Mouse (Mus musculus) forebrain, embryonic 12.5 days (tissue): Measurements from ENCODE around the gene Fhl1. TPM values are rescaled to one million over a fixed set of nuclear protein-coding genes. Genes with fewer than 3 reads are reported as not detected.
A peak's percentile ranks its signal among the peaks of the same experiment; 100 is the strongest.

Experiments
- ATAC-seq: fragments of 200-750 bp; cut with Nextera tagmentation; 2 replicates; pipeline ENCODE4 v1.8.0; 2017; ENCODE audit warnings: moderate TSS enrichment; ENCODE audit not compliant: low FRiP score
- H3K27ac ChIP-seq: fragments of 300-500 bp; sonication (generic); 2 replicates; pipeline ENCODE4 v1.5.1; 2016; ENCODE audit warnings: mild to moderate bottlenecking
- H3K27me3 ChIP-seq: fragments of 300-500 bp; sonication (generic); 2 replicates; pipeline ENCODE4 v1.6.1; 2016; ENCODE audit warnings: mild to moderate bottlenecking
- H3K36me3 ChIP-seq: fragments of 300-500 bp; sonication (generic); replicated peaks from 2 replicates; pipeline ENCODE4 v1.6.1; 2016; ENCODE audit warnings: mild to moderate bottlenecking
- H3K4me1 ChIP-seq: fragments of 300-500 bp; sonication (generic); 2 replicates; pipeline ENCODE4 v1.6.1; 2016
- H3K4me2 ChIP-seq: fragments of 300-500 bp; sonication (generic); 2 replicates; pipeline ENCODE4 v1.6.1; 2016; ENCODE audit warnings: mild to moderate bottlenecking, moderate library complexity
- H3K4me3 ChIP-seq: fragments of 300-500 bp; sonication (generic); replicated peaks from 2 replicates; pipeline ENCODE4 v1.5.1; 2016; ENCODE audit warnings: mild to moderate bottlenecking
- H3K9ac ChIP-seq: fragments of 300-500 bp; sonication (generic); 2 replicates; pipeline ENCODE4 v1.6.1; 2016; ENCODE audit warnings: mild to moderate bottlenecking
- H3K9me3 ChIP-seq: fragments of 300-500 bp; sonication (generic); 2 replicates; pipeline ENCODE4 v1.6.1; 2016
- WGBS: fragments of 180-500 bp; shearing (Covaris S2); methylation state at CpG from one replicate; pipeline ENCODE4 v1.1.7; 2016; 5-methylcytosine and 5-hydroxymethylcytosine counted together
- polyA plus RNA-seq: library from polyadenylated mRNA; unstranded; fragments of >200 nt; fragmentation: Nextera tagmentation; extraction: Ambion mirVana; gene quantifications from 2 replicates; pipeline ENCODE4 v1.2.1, GENCODE M21; 2016

Gene Fhl1
- polyA plus RNA-seq, 1 experiment from 2014 or later: 104 TPM

GRCm38 (mm10) chrX:56722559-56722958 lies 9.0 kb upstream of the Fhl1 start:
- WGBS: 47% methylated on average over 8 of the region's 8 CpGs
- no peak overlapping the region for H3K4me3 ChIP-seq
- no peak overlapping the region for H3K4me2 ChIP-seq
- no peaks in the 10 kb centered on the region for H3K9me3 ChIP-seq
- no peak overlapping the region for H3K9ac ChIP-seq
- no peaks in the 10 kb centered on the region for H3K36me3 ChIP-seq
- no peaks in the 10 kb centered on the region for H3K4me1 ChIP-seq
- H3K27me3 ChIP-seq: no peaks in the 10 kb centered on the region
- ATAC-seq: no peak
- no peak overlapping the region for H3K27ac ChIP-seq

- Histone ChIP-seq H3K27me3 (no peaks in the 10 kb centered on the region), H3K36me3 (no peaks in the 10 kb centered on the region), H3K4me2 (no peak overlapping the region), H3K27ac (no peak overlapping the region), H3K4me1 (0 out of 2 replicates have a peak, but pooled peaks cover 7% of the 10 kb centered on the region), H3K9me3 (no peaks in the 10 kb centered on the region), H3K9ac (no peak overlapping the region), H3K4me3 (no peak overlapping the region)
- no peak for ATAC-seq
- WGBS: 84% methylated on average over 3 of the region's 3 CpGs
These were observed 3.1 kb upstream of the Fhl1 start for GRCm38 (mm10) chrX:56728507-56728906.

GRCm38 (mm10) chrX:56730828-56731305 lies 720 bp upstream of the Fhl1 start:
- H3K9me3 ChIP-seq: no peaks in the 10 kb centered on the region
- WGBS: 29% methylated on average over 8 of the region's 10 CpGs
- H3K4me2 ChIP-seq: peak overlapping the region; percentile 55
- no peaks in the 10 kb centered on the region for H3K36me3 ChIP-seq
- no peaks in the 10 kb centered on the region for H3K27me3 ChIP-seq
- H3K9ac ChIP-seq: peak overlapping the region; percentile 65
- 0 out of 2 replicates have a peak, but pooled peaks cover 7% of the 10 kb centered on the region for H3K4me1 ChIP-seq
- peak; percentile 84 for ATAC-seq
- H3K4me3 ChIP-seq: peak overlapping the region; percentile 55
- H3K27ac ChIP-seq: peak overlapping the region; percentile 83

- H3K36me3 ChIP-seq: no peaks in the 10 kb centered on the region
- H3K9me3 ChIP-seq: no peaks in the 10 kb centered on the region
- 8% methylated on average over 2 of the region's 3 CpGs for WGBS
- H3K4me2 ChIP-seq: peak overlapping the region; percentile 55
- H3K4me1 ChIP-seq: 0 out of 2 replicates have a peak, but pooled peaks cover 7% of the 10 kb centered on the region
- ATAC-seq: no peak
- peak overlapping the region; percentile 55 for H3K4me3 ChIP-seq
- no peaks in the 10 kb centered on the region for H3K27me3 ChIP-seq
- peak overlapping the region; percentile 65; the same call in 1 of the 2 replicates for H3K9ac ChIP-seq
- 0 out of 2 replicates have a peak overlapping the region, but pooled peaks have one; percentile 21 for H3K27ac ChIP-seq
These were observed 814 bp downstream of the Fhl1 start for GRCm38 (mm10) chrX:56732401-56732800.

GRCm38 (mm10) chrX:56734436-56734835 lies 2.8 kb downstream of the Fhl1 start:
- Histone ChIP-seq H3K4me1 (0 out of 2 replicates have a peak, but pooled peaks cover 7% of the 10 kb centered on the region), H3K27ac (no peak overlapping the region), H3K4me3 (no peak overlapping the region), H3K27me3 (no peaks in the 10 kb centered on the region), H3K9me3 (no peaks in the 10 kb centered on the region), H3K4me2 (peak overlapping the region; percentile 17; the same call in 1 of the 2 replicates), H3K9ac (no peak overlapping the region), H3K36me3 (no peaks in the 10 kb centered on the region)
- ATAC-seq: no peak
- 32% methylated on average over 5 of the region's 5 CpGs for WGBS

GRCm38 (mm10) chrX:56736226-56736625 lies 4.6 kb downstream of the Fhl1 start:
- H3K4me1 ChIP-seq: no peaks in the 10 kb centered on the region
- no peaks in the 10 kb centered on the region for H3K27me3 ChIP-seq
- no peaks in the 10 kb centered on the region for H3K9me3 ChIP-seq
- H3K4me3 ChIP-seq: no peak overlapping the region
- 44% methylated on average over 1 of the region's 1 CpGs for WGBS
- H3K9ac ChIP-seq: no peak overlapping the region
- H3K4me2 ChIP-seq: no peak overlapping the region
- no peaks in the 10 kb centered on the region for H3K36me3 ChIP-seq
- H3K27ac ChIP-seq: no peak overlapping the region
- ATAC-seq: no peak

- Histone ChIP-seq H3K4me3 (no peak overlapping the region), H3K4me1 (no peaks in the 10 kb centered on the region), H3K27ac (no peak overlapping the region), H3K36me3 (no peaks in the 10 kb centered on the region), H3K9ac (no peak overlapping the region), H3K27me3 (no peaks in the 10 kb centered on the region), H3K4me2 (no peak overlapping the region), H3K9me3 (no peaks in the 10 kb centered on the region)
- ATAC-seq: no peak
- 66% methylated on average over 5 of the region's 5 CpGs for WGBS
These were observed 6.4 kb downstream of the Fhl1 start for GRCm38 (mm10) chrX:56737848-56738554.

GRCm38 (mm10) chrX:56741428-56741827 lies 9.8 kb downstream of the Fhl1 start:
- 67% methylated on average over 3 of the region's 3 CpGs for WGBS

GRCm38 (mm10) chrX:56751536-56751935 lies 19.9 kb downstream of the Fhl1 start:
- no peak for ATAC-seq
- Histone ChIP-seq H3K9ac (no peak overlapping the region), H3K36me3 (no peaks in the 10 kb centered on the region), H3K4me3 (no peak overlapping the region), H3K4me1 (no peaks in the 10 kb centered on the region), H3K9me3 (no peaks in the 10 kb centered on the region), H3K27ac (no peak overlapping the region), H3K27me3 (no peaks in the 10 kb centered on the region), H3K4me2 (no peak overlapping the region)
- WGBS: 64% methylated on average over 4 of the region's 4 CpGs

More at GRCm38 (mm10) chrX:56741428-56741827, 9.8 kb downstream of the Fhl1 start:
- Histone ChIP-seq H3K4me1 (no peaks in the 10 kb centered on the region), H3K36me3 (no peaks in the 10 kb centered on the region), H3K9me3 (no peaks in the 10 kb centered on the region), H3K4me3 (no peak overlapping the region), H3K27me3 (no peaks in the 10 kb centered on the region), H3K9ac (no peak overlapping the region), H3K27ac (no peak overlapping the region), H3K4me2 (no peak overlapping the region)
- ATAC-seq: no peak

- WGBS: 83% methylated on average over 6 of the region's 6 CpGs
- no peaks in the 10 kb centered on the region for H3K36me3 ChIP-seq
- no peak overlapping the region for H3K4me2 ChIP-seq
- H3K4me3 ChIP-seq: no peak overlapping the region
- H3K9me3 ChIP-seq: no peaks in the 10 kb centered on the region
- no peak overlapping the region for H3K9ac ChIP-seq
- H3K27me3 ChIP-seq: no peaks in the 10 kb centered on the region
- H3K27ac ChIP-seq: no peak overlapping the region
- no peaks in the 10 kb centered on the region for H3K4me1 ChIP-seq
- ATAC-seq: no peak
These were observed 20.6 kb downstream of the Fhl1 start for GRCm38 (mm10) chrX:56752144-56752543.

GRCm38 (mm10) chrX:56753317-56754289 lies 22.0 kb downstream of the Fhl1 start:
- 78% methylated on average over 8 of the region's 8 CpGs for WGBS

GRCm38 (mm10) chrX:56755646-56756045 lies 24.1 kb downstream of the Fhl1 start:
- WGBS: 35% methylated on average over 2 of the region's 2 CpGs
- ATAC-seq: no peak
- no peaks in the 10 kb centered on the region for H3K36me3 ChIP-seq
- H3K9me3 ChIP-seq: no peaks in the 10 kb centered on the region
- no peaks in the 10 kb centered on the region for H3K4me1 ChIP-seq
- no peaks in the 10 kb centered on the region for H3K27me3 ChIP-seq
- no peak overlapping the region for H3K4me3 ChIP-seq
- no peak overlapping the region for H3K9ac ChIP-seq
- no peak overlapping the region for H3K4me2 ChIP-seq
- H3K27ac ChIP-seq: no peak overlapping the region

More at GRCm38 (mm10) chrX:56753317-56754289, 22.0 kb downstream of the Fhl1 start:
- Histone ChIP-seq H3K9ac (no peak overlapping the region), H3K27me3 (no peaks in the 10 kb centered on the region), H3K36me3 (no peaks in the 10 kb centered on the region), H3K9me3 (no peaks in the 10 kb centered on the region), H3K4me1 (no peaks in the 10 kb centered on the region), H3K27ac (no peak overlapping the region), H3K4me3 (no peak overlapping the region), H3K4me2 (no peak overlapping the region)
- ATAC-seq: no peak
